Mouse (Mus musculus) lung, postnatal 36 days (tissue): Measurements from ENCODE around the gene Fosl2.

Experiments
- DNase-seq: peaks from one replicate; pipeline ENCODE4 v3.0.0; 2022; ENCODE audit warnings: mixed read lengths

Fosl2 gene

GRCm38 (mm10) chr5:32182885-32183629, 47.5 kb downstream of the Fosl2 start:
- DNase-seq = peak; percentile 83

- no peak for DNase-seq
Measured at GRCm38 (mm10) chr5:32187717-32188116, 52.1 kb downstream of the Fosl2 start.

DNA sequence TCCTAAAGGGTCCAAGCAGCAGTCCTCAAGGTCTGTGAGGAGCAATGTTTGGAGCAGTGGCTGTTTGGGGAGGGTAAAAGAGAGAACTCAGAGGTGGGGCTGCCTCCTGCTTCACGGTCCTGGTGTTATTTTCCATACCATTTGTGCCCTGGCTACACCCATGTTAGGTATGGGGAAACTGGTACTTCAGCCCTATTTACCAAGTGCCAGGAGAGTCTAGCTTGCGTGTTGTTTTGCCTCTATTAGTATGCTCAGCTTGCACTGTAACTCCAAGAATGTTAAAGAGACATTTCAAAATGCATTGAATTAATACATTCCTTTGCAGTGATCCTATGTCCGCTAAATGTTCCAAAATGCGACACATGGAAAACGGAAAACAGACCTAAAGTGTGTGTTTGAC, 55.7 kb downstream of the Fosl2 start:
- peak; percentile 58 for DNase-seq

DNA sequence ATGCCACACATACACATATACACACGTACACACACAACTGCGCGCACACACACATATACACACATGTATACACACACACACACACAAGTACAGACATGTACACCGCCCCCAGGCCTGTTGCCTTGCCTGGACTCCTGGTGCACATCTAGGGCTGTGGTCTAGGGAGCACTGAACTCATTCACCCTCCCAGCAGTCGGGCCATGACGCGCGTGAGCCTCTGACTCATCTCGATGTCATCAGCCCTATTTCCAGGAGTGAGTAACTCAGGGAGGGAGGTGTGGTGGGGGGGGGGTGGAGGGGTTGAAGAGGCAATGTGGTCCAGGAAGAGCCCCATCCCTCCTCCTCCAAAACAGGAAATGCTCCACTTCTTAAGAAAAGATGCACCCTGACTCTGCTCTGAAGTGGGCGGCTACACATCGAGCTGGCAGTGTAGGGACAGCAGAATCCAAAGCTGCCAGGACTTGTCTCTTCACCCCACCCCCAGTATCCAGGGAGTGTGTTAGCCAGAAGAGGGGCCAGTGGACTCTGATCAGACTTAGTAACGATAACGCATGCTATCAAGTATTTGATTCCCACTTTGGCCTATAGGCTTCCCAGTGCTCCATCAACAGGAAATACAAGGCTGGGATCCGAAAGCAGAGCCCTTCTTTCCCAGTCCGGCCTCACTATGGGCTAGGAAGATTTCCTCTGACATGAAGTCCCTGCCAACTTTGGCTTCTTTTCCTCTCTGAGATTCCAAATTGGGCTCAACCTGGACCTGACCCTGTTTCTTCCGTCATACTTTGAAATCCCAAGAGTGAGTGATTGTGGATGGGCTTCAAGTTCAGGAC, 56.6 kb downstream of the Fosl2 start:
- peak; percentile 40 for DNase-seq

GRCm38 (mm10) chr5:32194236-32194635, 58.6 kb downstream of the Fosl2 start:
- no peak for DNase-seq

DNA sequence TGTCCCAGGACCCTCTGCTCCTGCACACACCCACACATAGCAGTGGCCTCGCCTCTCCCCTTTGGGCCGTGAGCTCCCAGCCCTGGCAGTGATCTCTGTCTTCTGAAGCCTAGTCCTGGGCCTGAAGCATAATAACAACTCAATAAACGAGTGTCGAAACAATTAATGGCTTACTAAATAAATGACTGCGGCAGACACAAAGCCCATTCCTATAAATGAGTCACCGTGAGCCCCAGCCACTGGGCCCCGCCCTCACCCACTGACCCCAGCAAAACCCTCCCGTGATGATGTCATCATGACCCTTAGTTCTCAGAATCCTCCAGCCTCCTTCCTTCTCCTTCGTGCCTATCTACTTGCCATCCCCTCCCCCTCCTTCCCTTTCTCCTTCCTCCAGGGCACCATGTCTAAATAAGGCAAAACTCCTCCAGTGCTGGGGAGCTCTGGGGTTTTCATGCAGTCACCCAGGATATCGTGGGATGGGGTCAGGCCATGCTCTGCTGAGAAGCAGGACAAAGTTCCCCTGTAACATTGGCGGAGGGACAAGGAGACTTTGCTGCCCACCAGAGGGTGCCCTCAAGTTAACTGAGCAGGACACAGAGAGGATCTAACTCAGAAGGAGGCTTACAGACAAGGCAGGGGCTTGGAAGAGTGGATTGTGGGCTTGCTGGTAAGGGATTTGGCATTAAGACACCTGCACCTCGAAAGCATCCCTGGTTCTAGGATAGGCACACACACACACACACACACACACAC, 60.4 kb downstream of the Fosl2 start:
- peak; percentile 78 for DNase-seq

GRCm38 (mm10) chr5:32197698-32198097, 62.1 kb downstream of the Fosl2 start:
- DNase-seq = peak; percentile 98

DNA sequence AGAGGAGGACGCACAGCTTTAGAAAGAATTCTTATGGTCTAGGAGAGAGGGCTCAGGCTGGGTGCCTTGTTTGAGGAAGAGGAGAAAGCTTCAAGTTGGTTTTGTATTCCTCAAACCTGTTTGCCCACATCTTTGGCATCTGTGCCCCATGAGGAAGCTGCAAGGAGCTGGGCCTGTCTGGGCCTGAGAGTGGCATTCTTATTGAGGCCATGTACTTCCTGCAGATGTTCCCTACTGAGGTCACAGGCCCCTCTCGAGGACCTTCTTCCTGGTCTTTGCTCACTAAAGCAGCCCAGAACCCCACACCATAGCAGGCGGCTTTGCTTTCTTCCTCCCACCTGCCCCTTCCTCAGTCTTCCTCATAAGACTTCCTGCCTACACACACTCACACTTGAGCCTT, 63.5 kb downstream of the Fosl2 start:
- no peak for DNase-seq

DNA sequence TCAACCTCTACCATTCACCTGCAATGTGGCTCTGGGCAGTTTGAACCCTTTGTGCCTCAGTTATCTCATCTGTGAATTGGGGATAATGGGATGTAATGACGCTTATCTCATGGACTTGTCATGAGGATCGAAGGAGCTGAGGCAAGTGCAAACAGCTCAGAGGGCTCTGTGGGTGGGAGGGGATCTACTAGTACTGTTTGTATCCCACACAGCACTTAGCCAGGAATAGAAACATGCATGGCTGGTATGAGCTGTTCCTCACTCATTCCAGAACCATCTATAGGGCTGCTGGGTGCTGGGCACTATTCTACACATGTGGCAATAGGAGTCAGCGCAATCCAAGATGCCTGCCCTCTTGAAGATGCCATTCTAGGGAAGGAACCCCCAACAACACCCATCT, 64.0 kb downstream of the Fosl2 start:
- DNase-seq = no peak

DNA sequence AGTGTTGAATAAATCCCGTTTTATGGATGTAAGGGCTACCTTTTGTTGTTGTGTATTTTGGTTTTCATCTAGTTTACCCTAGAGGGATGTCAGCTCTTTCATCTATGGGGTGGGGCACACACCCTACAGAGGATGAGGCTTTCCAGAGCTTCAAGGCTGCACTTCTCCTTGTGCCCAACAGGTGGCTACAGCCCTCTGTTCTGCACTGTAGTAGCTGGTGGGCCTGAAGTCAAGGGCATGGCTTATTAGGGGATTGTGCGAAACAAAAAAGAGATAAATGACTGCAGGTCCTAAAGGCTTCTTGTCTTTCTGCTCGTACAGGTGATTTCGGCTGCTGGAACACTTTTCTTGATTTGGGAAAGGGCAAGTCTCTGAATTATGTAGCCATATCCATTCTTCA, 69.1 kb downstream of the Fosl2 start:
- no peak for DNase-seq

- no peak for DNase-seq
Measured at GRCm38 (mm10) chr5:32206726-32207125, 71.1 kb downstream of the Fosl2 start.
